Mouse (Mus musculus) forebrain, postnatal 0 days (tissue): ENCODE results near the gene Osbpl10. TPM values are rescaled to one million over a fixed set of nuclear protein-coding genes. Genes with fewer than 3 reads are reported as not detected.

ENCODE experiments used
- ATAC-seq: fragments of 200-750 bp; cut with Nextera tagmentation; 2 replicates; pipeline ENCODE4 v1.8.0; 2017; ENCODE audit warnings: mild to moderate bottlenecking, moderate library complexity
- DNase-seq: peaks from one replicate; pipeline ENCODE4 v3.0.0-alpha.2; 2015
- H3K27ac ChIP-seq: fragments of 300-500 bp; sonication (generic); 2 replicates; pipeline ENCODE4 v1.5.1; 2014; ENCODE audit warnings: low read depth, mild to moderate bottlenecking, antibody characterized with exemption, low read length, moderate library complexity, mixed read lengths
- H3K27me3 ChIP-seq: fragments of 300-500 bp; sonication (generic); 2 replicates; pipeline ENCODE4 v1.6.1; 2014; ENCODE audit warnings: mild to moderate bottlenecking, low read length, mixed read lengths; ENCODE audit not compliant: insufficient read depth
- H3K36me3 ChIP-seq: fragments of 300-500 bp; sonication (generic); 2 replicates; pipeline ENCODE4 v1.6.1; 2014; ENCODE audit warnings: mild to moderate bottlenecking, moderate library complexity; ENCODE audit not compliant: insufficient read depth
- H3K4me1 ChIP-seq: fragments of 300-500 bp; sonication (generic); 2 replicates; pipeline ENCODE4 v1.6.1; 2014; ENCODE audit warnings: antibody characterized with exemption; ENCODE audit not compliant: insufficient read depth
- H3K4me2 ChIP-seq: fragments of 300-500 bp; sonication (generic); 2 replicates; pipeline ENCODE4 v1.6.1; 2014; ENCODE audit warnings: low read depth, mild to moderate bottlenecking, moderate library complexity
- H3K4me3 ChIP-seq: fragments of 300-500 bp; sonication (generic); 2 replicates; pipeline ENCODE4 v1.5.1; 2014; ENCODE audit warnings: low read depth, low read length, mixed read lengths
- H3K9ac ChIP-seq: fragments of 300-500 bp; sonication (generic); 2 replicates; pipeline ENCODE4 v1.6.1; 2014; ENCODE audit warnings: mild to moderate bottlenecking
- H3K9me3 ChIP-seq: fragments of 300-500 bp; sonication (generic); 2 replicates; pipeline ENCODE4 v1.6.1; 2016; ENCODE audit warnings: low read length
- CTCF ChIP-seq: sonication (generic); IDR thresholded peaks from 2 replicates; pipeline ENCODE4 v1.5.1; 2016; ENCODE audit warnings: antibody characterized with exemption, control low read depth, low read depth
- WGBS: fragments of 180-500 bp; shearing (Covaris S2); extraction: QIAGEN DNeasy Blood & Tissue Kit; methylation state at CpG from one replicate; pipeline ENCODE4 v1.1.7; 2014; 5-methylcytosine and 5-hydroxymethylcytosine counted together
- polyA plus RNA-seq: library from polyadenylated mRNA; unstranded; fragments of >200 nt; fragmentation: Nextera tagmentation; extraction: Ambion mirVana; gene quantifications from 2 replicates; pipeline ENCODE4 v1.2.1, GENCODE M21; 2015
- total RNA-seq: library from RNA; depleted of rRNA; stranded (reverse); fragments of >200 nt; gene quantifications from 2 replicates; pipeline ENCODE4 v1.2.3, GENCODE M21; 2014

The Osbpl10 gene
- total and polyA plus RNA-seq, 2 experiments from 2014 or later = 3.0 to 22.4 TPM

GRCm38 (mm10) chr9:115179935-115180334 is 201.6 kb downstream of the Osbpl10 start:
- no peak for TF ChIP-seq CTCF
- no peaks in the 10 kb centered on the region; the same call in 1 of the 2 replicates for H3K36me3 ChIP-seq
- 56% methylated on average over 8 of the region's 8 CpGs for WGBS
- H3K9ac ChIP-seq = no peak overlapping the region
- DNase-seq (peak; percentile 47), ATAC-seq (peak; percentile 68)
- H3K9me3 ChIP-seq = no peaks in the 10 kb centered on the region
- H3K4me2 ChIP-seq = no peak overlapping the region
- H3K27ac ChIP-seq = no peak overlapping the region
- H3K4me3 ChIP-seq = no peak overlapping the region
- H3K27me3 ChIP-seq = no peaks in the 10 kb centered on the region
- H3K4me1 ChIP-seq = no peaks in the 10 kb centered on the region

- no peaks in the 10 kb centered on the region for H3K27me3 ChIP-seq
- no peak overlapping the region for H3K27ac ChIP-seq
- ATAC-seq (no peak), DNase-seq (no peak)
- H3K9ac ChIP-seq = no peak overlapping the region
- H3K4me2 ChIP-seq = no peak overlapping the region
- H3K4me3 ChIP-seq = no peak overlapping the region
- no peaks in the 10 kb centered on the region for H3K36me3 ChIP-seq
- no peaks in the 10 kb centered on the region for H3K9me3 ChIP-seq
- whole genome bisulfite sequencing = 77% methylated on average over 11 of the region's 11 CpGs
- no peaks in the 10 kb centered on the region for H3K4me1 ChIP-seq
- no peak for TF ChIP-seq CTCF
These were observed 208.0 kb downstream of the Osbpl10 start for GRCm38 (mm10) chr9:115186402-115186801.

GRCm38 (mm10) chr9:115190376-115190942 is 212.1 kb downstream of the Osbpl10 start:
- H3K4me3 ChIP-seq = no peak overlapping the region
- H3K4me1 ChIP-seq = no peaks in the 10 kb centered on the region
- H3K4me2 ChIP-seq = no peak overlapping the region
- no peak for TF ChIP-seq CTCF
- DNase-seq (no peak), ATAC-seq (no peak)
- no peaks in the 10 kb centered on the region for H3K36me3 ChIP-seq
- no peak overlapping the region for H3K9ac ChIP-seq
- H3K27ac ChIP-seq = no peak overlapping the region
- no peaks in the 10 kb centered on the region for H3K9me3 ChIP-seq
- H3K27me3 ChIP-seq = no peaks in the 10 kb centered on the region
- 83% methylated on average over 9 of the region's 9 CpGs for WGBS

- no peaks in the 10 kb centered on the region for H3K9me3 ChIP-seq
- 75% methylated on average over 3 of the region's 3 CpGs for WGBS
- no peaks in the 10 kb centered on the region for H3K27me3 ChIP-seq
- no peak overlapping the region for H3K4me3 ChIP-seq
- DNase-seq = no peak
- H3K4me2 ChIP-seq = no peak overlapping the region
- H3K36me3 ChIP-seq = no peaks in the 10 kb centered on the region
- no peak for ATAC-seq
- TF ChIP-seq CTCF = no peak
- H3K9ac ChIP-seq = no peak overlapping the region
- H3K27ac ChIP-seq = no peak overlapping the region
- H3K4me1 ChIP-seq = no peaks in the 10 kb centered on the region
These were observed 214.5 kb downstream of the Osbpl10 start for GRCm38 (mm10) chr9:115192890-115193289.

GRCm38 (mm10) chr9:115197082-115197481 is 218.7 kb downstream of the Osbpl10 start:
- Histone ChIP-seq H3K36me3 (no peaks in the 10 kb centered on the region), H3K4me3 (no peak overlapping the region), H3K27me3 (no peaks in the 10 kb centered on the region), H3K9ac (no peak overlapping the region), H3K9me3 (no peaks in the 10 kb centered on the region), H3K4me1 (no peaks in the 10 kb centered on the region), H3K27ac (no peak overlapping the region), H3K4me2 (no peak overlapping the region)
- WGBS = 63% methylated on average over 7 of the region's 7 CpGs
- no peak for TF ChIP-seq CTCF
- ATAC-seq (no peak), DNase-seq (no peak)

GRCm38 (mm10) chr9:115200166-115200862 is 221.9 kb downstream of the Osbpl10 start:
- Histone ChIP-seq H3K9me3 (no peaks in the 10 kb centered on the region), H3K4me3 (no peak overlapping the region), H3K27ac (no peak overlapping the region), H3K27me3 (no peaks in the 10 kb centered on the region), H3K9ac (no peak overlapping the region), H3K36me3 (no peaks in the 10 kb centered on the region), H3K4me1 (no peaks in the 10 kb centered on the region), H3K4me2 (no peak overlapping the region)
- WGBS = 94% methylated on average over 15 of the region's 15 CpGs
- ATAC-seq = no peak
- DNase-seq = no peak
- TF ChIP-seq CTCF = no peak

- no peaks in the 10 kb centered on the region for H3K9me3 ChIP-seq
- H3K4me1 ChIP-seq = no peaks in the 10 kb centered on the region
- H3K4me2 ChIP-seq = no peak overlapping the region
- H3K27me3 ChIP-seq = no peaks in the 10 kb centered on the region
- H3K27ac ChIP-seq = no peak overlapping the region
- H3K9ac ChIP-seq = no peak overlapping the region
- no peaks in the 10 kb centered on the region for H3K36me3 ChIP-seq
- 94% methylated on average over 6 of the region's 6 CpGs for WGBS
- no peak for TF ChIP-seq CTCF
- ATAC-seq (no peak), DNase-seq (no peak)
- H3K4me3 ChIP-seq = no peak overlapping the region
These were observed 222.9 kb downstream of the Osbpl10 start for GRCm38 (mm10) chr9:115201264-115201663.
